Mouse (Mus musculus): Measurements from ENCODE around the gene Kcnj11. TPM values are rescaled to one million over a fixed set of nuclear protein-coding genes. Genes with fewer than 3 reads are reported as not detected.

The Kcnj11 gene
- total RNA-seq, 2 experiments from 2014 or later, result 93.5 to 99.5 TPM

GRCm38 (mm10) chr7:46110079-46110478, 9.5 kb upstream of the Kcnj11 start:
- DNase-seq, result no peak
- intact Hi-C loops (cut with DNase I), result loop anchor here (10.0 kb wide), 1 partner anchor 265 kb away; the partner anchor contains the start of gene Myod1

GRCm38 (mm10) chr7:46105484-46105883, 4.9 kb upstream of the Kcnj11 start:
- DNase-seq, result no peak
- intact Hi-C loops (cut with DNase I), result no loop called here

- no peak for DNase-seq
- intact Hi-C loops (cut with DNase I), result no loop called here
Measured at GRCm38 (mm10) chr7:46104256-46104915, 3.8 kb upstream of the Kcnj11 start.

DNA sequence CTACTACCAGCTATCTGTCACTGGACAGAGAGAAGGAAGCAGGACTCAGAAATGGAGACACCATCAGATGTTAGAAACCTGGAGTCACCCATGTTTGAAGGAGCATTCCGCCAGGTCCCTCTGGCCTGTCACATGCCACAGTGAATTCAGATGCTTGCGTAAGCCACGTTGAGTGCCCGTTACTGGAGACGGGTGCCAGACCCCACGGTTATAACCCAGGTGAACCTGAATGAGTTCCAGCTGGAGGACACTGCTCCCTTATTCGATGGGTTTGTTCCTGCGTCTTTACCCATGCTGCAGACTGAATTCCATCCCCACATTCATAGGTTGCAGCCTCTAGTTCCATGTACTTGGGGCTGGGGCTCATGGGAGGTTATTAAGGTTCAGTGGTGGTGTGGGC, 3.2 kb upstream of the Kcnj11 start:
- DNase-seq, result no peak
- intact Hi-C loops (cut with DNase I), result no loop called here

- no peak for DNase-seq
- intact Hi-C loops (cut with DNase I), result no loop called here
Measured at GRCm38 (mm10) chr7:46103075-46103591, 2.6 kb upstream of the Kcnj11 start.

DNA sequence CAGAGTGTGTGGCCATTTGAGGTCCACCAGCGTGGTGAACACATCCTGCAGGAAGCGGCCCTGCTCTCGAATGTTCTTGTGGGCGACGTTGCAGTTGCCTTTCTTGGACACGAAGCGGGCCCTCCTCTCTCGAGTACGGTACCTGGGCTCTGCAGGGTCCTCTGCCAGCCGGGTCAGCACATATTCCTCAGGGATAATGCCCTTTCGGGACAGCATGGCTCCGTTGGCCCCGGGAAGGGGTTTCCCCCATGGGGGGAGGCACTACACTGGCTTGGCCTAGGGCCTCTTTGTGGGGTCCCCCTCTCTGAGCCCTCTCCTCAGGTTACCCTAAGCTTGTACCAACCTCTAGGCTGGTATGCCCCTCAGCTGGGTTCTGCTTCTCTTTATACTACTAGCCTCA, 882 bp downstream of the Kcnj11 start:
- intact Hi-C loops (cut with DNase I), result loop anchor here (2.0 kb wide), 1 partner anchor 33 kb away; no protein-coding TSS in a partner anchor
- DNase-seq, result no peak

DNA sequence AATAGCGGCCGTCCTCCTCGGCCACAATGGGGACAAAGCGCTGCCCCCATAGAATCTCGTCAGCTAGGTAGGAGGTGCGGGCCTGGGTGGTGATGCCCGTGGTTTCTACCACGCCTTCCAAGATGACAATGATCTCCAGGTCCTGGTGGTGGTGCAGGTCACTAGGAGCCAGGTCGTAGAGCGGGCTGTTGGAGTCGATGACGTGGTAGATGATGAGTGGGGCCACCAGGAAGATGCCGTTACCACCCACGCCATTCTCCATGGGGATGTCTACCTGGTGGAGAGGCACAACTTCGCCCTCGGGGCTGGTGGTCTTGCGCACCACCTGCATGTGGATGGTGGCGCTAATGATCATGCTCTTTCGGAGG, 1.7 kb downstream of the Kcnj11 start:
- intact Hi-C loops (cut with DNase I), result no loop called here
- no peak for DNase-seq

- intact Hi-C loops (cut with DNase I), result no loop called here
- peak in 1 of 2 experiments; percentile 45 for DNase-seq
Measured at GRCm38 (mm10) chr7:46098221-46098918, 2.2 kb downstream of the Kcnj11 start.

GRCm38 (mm10) chr7:46097319-46097783, 3.2 kb downstream of the Kcnj11 start:
- peak in 1 of 2 experiments; percentile 34 for DNase-seq
- intact Hi-C loops (cut with DNase I), result no loop called here

GRCm38 (mm10) chr7:46096136-46096535, 4.4 kb downstream of the Kcnj11 start:
- DNase-seq, result peak; percentile 53 to 60
- intact Hi-C loops (cut with DNase I), result no loop called here

GRCm38 (mm10) chr7:46092803-46093202, 7.8 kb downstream of the Kcnj11 start:
- intact Hi-C loops (cut with DNase I), result no loop called here
- no peak for DNase-seq

GRCm38 (mm10) chr7:46088241-46088640, 12.3 kb downstream of the Kcnj11 start:
- intact Hi-C loops (cut with DNase I), result loop anchor here (10.0 kb wide), 1 partner anchor 507 kb away; no protein-coding TSS in a partner anchor
- DNase-seq, result no peak

DNA sequence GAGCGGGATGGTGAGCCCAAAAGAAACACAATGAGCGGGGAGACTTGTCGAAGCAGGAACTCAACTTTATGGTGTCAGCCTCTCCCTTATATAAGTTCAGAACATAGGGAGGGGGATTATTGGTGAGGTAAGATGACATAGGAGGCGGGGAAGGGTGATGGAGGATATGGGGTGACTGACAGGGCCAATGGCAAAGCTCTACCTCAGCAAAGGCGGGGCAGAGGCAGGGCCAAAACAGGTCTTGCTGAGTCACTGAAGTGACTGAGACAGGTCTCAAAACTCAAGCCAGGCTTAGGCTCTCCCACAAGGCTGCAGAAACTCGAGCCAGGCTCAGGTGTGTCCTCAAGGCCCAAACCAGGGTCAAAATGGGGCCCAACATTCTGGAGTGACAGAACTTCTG, 14.2 kb downstream of the Kcnj11 start:
- intact Hi-C loops (cut with DNase I), result loop anchor here (10.0 kb wide), 1 partner anchor 508 kb away; no protein-coding TSS in a partner anchor

GRCm38 (mm10) chr7:46084839-46085513, 15.6 kb downstream of the Kcnj11 start:
- DNase-seq, result no peak
- intact Hi-C loops (cut with DNase I), result loop anchor here (10.0 kb wide), 1 partner anchor 510 kb away; no protein-coding TSS in a partner anchor

More for the DNA sequence above, 14.2 kb downstream of the Kcnj11 start:
- DNase-seq, result no peak

- intact Hi-C loops (cut with DNase I), result loop anchor here (10.0 kb wide), 1 partner anchor 511 kb away; no protein-coding TSS in a partner anchor
- no peak for DNase-seq
Measured at GRCm38 (mm10) chr7:46084024-46084423, 16.5 kb downstream of the Kcnj11 start.

- intact Hi-C loops (cut with DNase I), result no loop called here
- no peak for DNase-seq
Measured at GRCm38 (mm10) chr7:46077675-46078074, 22.9 kb downstream of the Kcnj11 start.

- intact Hi-C loops (cut with DNase I), result no loop called here
- no peak for DNase-seq
Measured at GRCm38 (mm10) chr7:46076844-46077243, 23.7 kb downstream of the Kcnj11 start.

- peak in 1 of 2 experiments; percentile 15 for DNase-seq
- intact Hi-C loops (cut with DNase I), result no loop called here
Measured at GRCm38 (mm10) chr7:46068831-46069230, 31.7 kb downstream of the Kcnj11 start.

- intact Hi-C loops (cut with DNase I), result no loop called here
- no peak for DNase-seq
Measured at GRCm38 (mm10) chr7:46063296-46063695, 37.3 kb downstream of the Kcnj11 start.

DNA sequence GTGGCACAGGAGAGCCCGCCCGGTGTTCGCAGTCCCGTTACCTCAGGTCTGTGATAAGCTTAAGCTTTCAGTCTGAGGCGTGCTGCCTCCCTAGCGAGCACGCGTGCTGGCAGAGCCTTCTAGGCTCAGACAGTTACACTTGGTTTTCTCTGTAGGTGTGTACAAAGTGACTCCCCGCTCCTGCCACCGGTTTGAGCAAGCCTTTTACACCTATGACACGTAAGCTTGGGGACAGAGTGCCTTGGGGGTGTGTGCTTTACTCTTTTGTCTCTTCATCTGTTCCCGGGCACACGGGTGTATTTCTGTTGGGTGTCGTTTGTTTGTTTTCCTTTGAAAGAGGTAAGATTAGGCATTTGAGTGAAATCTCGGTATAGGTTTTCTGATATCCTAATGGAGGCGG, 39.0 kb downstream of the Kcnj11 start:
- intact Hi-C loops (cut with DNase I), result no loop called here
- no peak for DNase-seq

DNA sequence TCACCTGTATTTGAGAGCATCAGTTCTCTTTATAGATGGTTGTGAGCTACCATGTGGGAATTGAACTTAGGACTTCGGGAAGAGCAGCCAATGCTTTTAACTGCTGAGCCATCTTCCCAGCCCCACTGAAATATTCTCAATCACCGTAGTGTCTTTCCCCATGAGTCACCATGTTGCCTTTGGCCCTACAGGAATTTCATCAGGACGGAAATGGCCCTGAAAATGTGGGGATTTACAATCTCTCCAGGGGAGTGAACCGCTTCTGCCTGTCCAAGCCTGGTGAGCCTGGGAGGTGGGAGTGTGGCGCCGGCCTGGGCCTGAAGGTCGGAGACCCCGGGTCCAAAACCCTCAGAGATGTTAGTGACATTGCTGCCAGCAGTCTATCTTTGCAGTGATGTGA, 39.9 kb downstream of the Kcnj11 start:
- no peak for DNase-seq
- intact Hi-C loops (cut with DNase I), result no loop called here
